Mouse (Mus musculus) hindbrain, embryonic 14.5 days (tissue): ENCODE data around the gene Troap. TPM values are rescaled to one million over a fixed set of nuclear protein-coding genes. Genes with fewer than 3 reads are reported as not detected.
A peak's percentile ranks its signal among the peaks of the same experiment; 100 is the strongest.

ENCODE experiments used
- ATAC-seq: fragments of 200-750 bp; cut with Nextera tagmentation; 2 replicates; pipeline ENCODE4 v1.8.0; 2017; ENCODE audit warnings: moderate number of reproducible peaks, mild to moderate bottlenecking, moderate TSS enrichment, moderate library complexity; ENCODE audit not compliant: low FRiP score
- DNase-seq: peaks from one replicate; pipeline ENCODE4 v3.0.0-alpha.2; 2015; ENCODE audit warnings: low spot score
- H3K27ac ChIP-seq: fragments of 300-500 bp; sonication (generic); 2 replicates; pipeline ENCODE4 v1.5.1; 2014; ENCODE audit warnings: mild to moderate bottlenecking, moderate library complexity
- H3K27me3 ChIP-seq: fragments of 300-500 bp; sonication (generic); 2 replicates; pipeline ENCODE4 v1.6.1; 2014; ENCODE audit warnings: mild to moderate bottlenecking, low read length, mixed read lengths; ENCODE audit not compliant: control insufficient read depth, insufficient read depth
- H3K36me3 ChIP-seq: fragments of 300-500 bp; sonication (generic); replicated peaks from 2 replicates; pipeline ENCODE4 v1.6.1; 2014; ENCODE audit not compliant: control insufficient read depth, insufficient read depth
- H3K4me1 ChIP-seq: fragments of 300-500 bp; sonication (generic); replicated peaks from 2 replicates; pipeline ENCODE4 v1.6.1; 2014; ENCODE audit warnings: antibody characterized with exemption, low read length, mixed read lengths; ENCODE audit not compliant: control insufficient read depth, insufficient read depth
- H3K4me2 ChIP-seq: fragments of 300-500 bp; sonication (generic); replicated peaks from 2 replicates; pipeline ENCODE4 v1.6.1; 2014; ENCODE audit warnings: mild to moderate bottlenecking, moderate library complexity
- H3K4me3 ChIP-seq: fragments of 300-500 bp; sonication (generic); replicated peaks from 2 replicates; pipeline ENCODE4 v1.5.1; 2014; ENCODE audit warnings: mild to moderate bottlenecking, low read length
- H3K9ac ChIP-seq: fragments of 300-500 bp; sonication (generic); 2 replicates; pipeline ENCODE4 v1.6.1; 2014
- H3K9me3 ChIP-seq: fragments of 300-500 bp; sonication (generic); 2 replicates; pipeline ENCODE4 v1.6.1; 2016; ENCODE audit warnings: low read length; ENCODE audit not compliant: control insufficient read depth
- WGBS: fragments of 180-500 bp; shearing (Covaris S2); extraction: QIAGEN DNeasy Blood & Tissue Kit; methylation state at CpG from one replicate; pipeline ENCODE4 v1.1.7; 2014; 5-methylcytosine and 5-hydroxymethylcytosine counted together
- polyA plus RNA-seq: library from polyadenylated mRNA; unstranded; fragments of >200 nt; fragmentation: Nextera tagmentation; extraction: Ambion mirVana; gene quantifications from 2 replicates; pipeline ENCODE4 v1.2.1, GENCODE M21; 2014

The Troap gene
- polyA plus RNA-seq, 1 experiment from 2014 or later: 4.0 TPM

DNA sequence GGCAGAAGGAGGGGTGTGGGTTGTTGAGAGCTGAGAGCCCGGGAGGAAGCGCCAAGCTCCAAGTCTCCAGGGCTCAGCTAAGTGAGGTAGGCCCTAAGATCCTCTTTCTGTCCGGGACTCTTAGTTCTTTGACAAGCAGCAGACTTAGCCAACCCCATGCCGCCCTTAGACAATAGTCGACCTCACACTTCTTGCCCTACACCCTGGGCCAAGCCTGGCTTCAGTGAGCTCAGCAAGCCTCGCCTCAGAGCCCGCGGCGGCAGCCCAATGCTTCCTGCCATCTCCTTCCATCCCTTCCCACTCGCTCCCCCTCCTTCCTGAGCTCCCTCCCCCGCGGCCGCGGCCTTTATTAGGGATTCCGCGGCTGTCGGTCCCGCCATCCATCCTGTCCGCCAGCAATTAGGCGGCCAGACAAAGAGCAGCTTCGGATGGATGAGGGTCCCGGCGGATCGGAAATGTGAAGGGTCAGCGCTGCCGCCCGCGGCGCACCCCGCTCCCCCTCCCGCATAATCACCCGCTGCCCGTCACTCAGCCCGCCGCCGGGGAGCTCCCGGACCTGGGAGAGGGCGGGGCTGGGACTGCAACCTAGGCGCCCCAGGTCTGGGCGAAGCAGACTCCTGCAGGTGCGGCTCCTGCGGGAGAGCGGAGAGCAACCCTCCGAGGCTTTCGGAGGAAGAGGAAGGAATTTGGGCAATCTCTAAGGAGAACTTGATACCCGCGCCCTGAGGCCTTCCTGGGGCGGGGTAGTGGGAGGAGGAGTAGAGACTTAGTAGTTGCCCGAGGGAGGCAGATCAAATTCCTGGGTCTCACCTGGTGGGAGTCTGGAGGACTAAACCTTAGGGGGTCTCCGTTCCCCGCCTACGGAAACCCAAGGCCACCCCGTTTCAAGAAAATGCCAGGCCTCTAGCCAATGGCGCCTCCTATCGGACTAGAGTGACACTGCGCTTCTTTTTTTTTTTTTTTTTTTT, 19.2 kb downstream of the Troap start:
- Histone ChIP-seq H3K4me1 (peaks cover 55% of the 10 kb centered on the region), H3K4me2 (peak overlapping the region; percentile 94), H3K27me3 (peaks cover 70% of the 10 kb centered on the region), H3K27ac (peak overlapping the region; percentile 63), H3K9ac (peak overlapping the region; percentile 57), H3K9me3 (no peaks in the 10 kb centered on the region), H3K36me3 (no peaks in the 10 kb centered on the region), H3K4me3 (peak overlapping the region; percentile 42)
- DNase-seq (peak; percentile 67), ATAC-seq (peak; percentile 46)
- WGBS: 1% methylated on average over 56 of the region's 56 CpGs

- Histone ChIP-seq H3K27me3 (peaks cover 70% of the 10 kb centered on the region), H3K4me1 (peaks cover 51% of the 10 kb centered on the region), H3K36me3 (no peaks in the 10 kb centered on the region), H3K4me2 (peak overlapping the region; percentile 24; the same call in 1 of the 2 replicates), H3K27ac (no peak overlapping the region; the same call in 1 of the 2 replicates), H3K9ac (no peak overlapping the region), H3K9me3 (no peaks in the 10 kb centered on the region), H3K4me3 (no peak overlapping the region)
- DNase-seq (peak; percentile 49), ATAC-seq (peak; percentile 32; the same call in 1 of the 2 replicates)
- 2% methylated on average over 27 of the region's 27 CpGs for WGBS
These were observed 20.4 kb downstream of the Troap start for GRCm38 (mm10) chr15:99094631-99095270.

DNA sequence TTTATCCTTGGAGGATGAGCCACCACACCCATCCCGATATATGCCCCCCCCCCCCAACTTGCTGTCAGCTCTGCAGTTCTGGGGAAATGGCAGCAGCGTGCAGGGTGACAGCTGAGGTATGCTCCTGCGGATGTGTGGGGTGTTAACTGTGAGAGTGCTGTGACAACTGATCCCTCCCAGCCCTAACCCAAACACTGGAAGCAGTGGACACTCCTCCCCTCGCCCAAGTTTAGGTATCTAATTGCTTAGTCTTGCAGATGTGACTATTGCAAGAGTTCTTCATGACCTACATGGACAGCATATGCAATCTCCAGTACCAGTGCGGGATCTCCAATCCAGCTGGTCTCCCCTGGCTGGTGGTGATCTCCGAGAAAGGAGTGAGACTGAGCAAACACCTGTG, 21.0 kb downstream of the Troap start:
- peaks cover 73% of the 10 kb centered on the region for H3K27me3 ChIP-seq
- DNase-seq: no peak
- H3K27ac ChIP-seq: no peak overlapping the region
- H3K4me2 ChIP-seq: no peak overlapping the region
- 5% methylated on average over 6 of the region's 6 CpGs for WGBS
- H3K9ac ChIP-seq: no peak overlapping the region
- no peaks in the 10 kb centered on the region for H3K9me3 ChIP-seq
- no peak overlapping the region for H3K4me3 ChIP-seq
- H3K36me3 ChIP-seq: no peaks in the 10 kb centered on the region
- no peak for ATAC-seq
- H3K4me1 ChIP-seq: peaks cover 51% of the 10 kb centered on the region

DNA sequence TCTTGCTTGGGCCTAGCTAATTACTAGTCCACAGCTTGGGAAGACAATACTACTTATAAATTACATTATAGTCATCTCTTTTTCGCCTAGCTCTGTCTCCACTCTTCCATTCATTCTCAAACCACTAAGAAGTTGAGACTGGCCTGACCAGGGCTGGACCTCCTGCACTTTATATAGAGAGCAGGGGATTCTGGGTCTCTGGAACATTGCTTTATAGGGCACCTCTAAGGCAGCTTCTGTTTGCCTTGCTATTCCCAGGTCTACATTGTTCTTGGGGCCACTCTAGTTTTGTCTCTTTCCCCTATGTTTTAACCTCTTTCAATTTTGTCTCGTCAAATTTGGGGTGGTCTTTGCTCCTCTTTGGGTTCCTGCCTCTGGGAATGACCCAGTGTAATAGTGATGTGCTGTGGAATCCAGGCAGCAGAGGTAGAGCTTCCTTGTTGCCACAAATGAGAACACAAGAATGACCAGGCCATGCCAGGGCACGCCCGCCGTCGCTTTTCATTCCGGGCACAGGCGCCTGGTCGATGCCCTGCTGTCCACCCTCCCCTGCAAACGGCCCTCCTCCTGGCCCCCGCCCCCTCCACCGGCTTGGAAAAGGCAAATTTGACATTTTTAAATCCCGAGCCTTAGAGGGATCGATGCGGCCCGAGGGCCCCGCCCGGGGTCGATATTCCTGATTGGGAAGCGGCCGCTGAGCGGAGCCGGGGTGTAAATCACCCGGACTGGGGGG, 21.9 kb downstream of the Troap start:
- DNase-seq: no peak
- no peak overlapping the region for H3K27ac ChIP-seq
- peaks cover 78% of the 10 kb centered on the region for H3K27me3 ChIP-seq
- peak overlapping the region; percentile 37 for H3K4me3 ChIP-seq
- no peaks in the 10 kb centered on the region for H3K9me3 ChIP-seq
- no peak for ATAC-seq
- peak overlapping the region; percentile 76 for H3K4me2 ChIP-seq
- H3K4me1 ChIP-seq: peaks cover 51% of the 10 kb centered on the region
- H3K9ac ChIP-seq: peak overlapping the region; percentile 49; the same call in 1 of the 2 replicates
- H3K36me3 ChIP-seq: no peaks in the 10 kb centered on the region
- WGBS: 3% methylated on average over 24 of the region's 24 CpGs

DNA sequence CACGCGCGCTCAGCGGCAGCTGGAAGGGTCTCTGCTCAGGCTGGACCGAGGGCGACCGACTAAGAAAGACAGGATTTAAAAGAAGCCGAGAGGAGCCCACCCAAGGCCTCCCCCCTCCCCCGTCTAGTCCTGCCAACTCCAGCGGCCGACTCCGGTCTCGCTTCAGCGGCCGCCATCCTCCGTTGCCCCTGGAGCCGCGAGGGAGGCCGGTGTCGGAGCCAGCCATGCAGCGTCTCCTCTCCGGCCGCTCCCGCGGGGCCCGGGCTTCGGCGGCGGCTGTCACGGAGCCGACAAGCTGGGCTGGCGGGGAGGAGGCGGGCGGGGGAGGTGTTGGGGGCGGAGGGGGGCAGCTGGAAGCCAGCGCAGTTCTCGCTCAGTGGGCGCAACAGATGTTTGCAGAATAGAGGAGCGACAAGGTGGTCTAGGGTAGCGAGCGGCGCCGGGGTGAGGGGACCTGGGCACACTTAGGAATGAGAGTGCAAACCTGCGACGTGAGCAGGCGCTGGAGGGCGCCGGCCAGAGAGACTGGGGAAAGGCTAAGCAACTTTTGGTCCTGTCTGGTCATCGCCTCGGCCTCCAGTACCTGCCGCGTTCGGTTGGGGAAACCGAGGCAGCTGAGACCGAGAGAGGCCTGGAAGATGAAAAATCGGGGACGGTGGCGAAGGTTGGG, 22.6 kb downstream of the Troap start:
- no peak for DNase-seq
- H3K4me1 ChIP-seq: peaks cover 51% of the 10 kb centered on the region

DNA sequence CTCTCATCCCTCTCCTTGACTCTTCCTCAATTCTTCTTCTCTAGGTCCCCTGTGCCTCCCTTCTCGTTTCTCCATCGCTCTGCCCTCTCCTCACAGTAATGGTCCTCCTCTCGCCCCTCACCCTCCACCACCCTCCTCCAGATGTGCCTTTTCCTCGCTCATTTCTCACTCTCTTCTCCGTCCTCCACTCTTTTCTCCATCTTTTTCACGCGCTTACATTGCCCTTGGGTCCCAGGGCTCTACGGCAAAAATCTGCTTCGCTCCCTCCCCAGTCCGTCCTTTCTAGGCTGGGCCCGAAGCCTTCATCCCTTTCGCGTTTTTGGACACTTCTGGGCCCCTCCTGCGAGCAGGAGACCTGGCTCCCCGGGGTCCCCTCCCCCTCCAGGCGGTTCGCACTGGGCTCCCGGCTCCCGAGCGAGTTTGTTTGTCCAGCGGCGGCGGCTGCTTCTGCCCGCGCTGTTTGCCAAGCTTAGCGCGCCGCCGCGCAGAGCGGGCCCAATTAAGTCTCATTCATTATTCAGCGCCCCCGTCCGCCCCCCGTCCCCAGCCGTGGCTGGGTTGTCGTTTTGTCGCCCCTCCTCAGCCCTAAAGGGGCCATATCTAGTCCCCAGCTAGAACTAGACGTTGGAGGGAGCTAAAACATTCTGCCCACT, 23.6 kb downstream of the Troap start:
- no peaks in the 10 kb centered on the region for H3K9me3 ChIP-seq
- no peak for ATAC-seq
- peaks cover 74% of the 10 kb centered on the region for H3K27me3 ChIP-seq
- peak overlapping the region; percentile 37 for H3K4me3 ChIP-seq
- H3K9ac ChIP-seq: 0 out of 2 replicates have a peak overlapping the region, but pooled peaks have one; percentile 49
- peak overlapping the region; percentile 76 for H3K4me2 ChIP-seq
- under 1% methylated on average over 39 of the region's 39 CpGs for WGBS
- H3K4me1 ChIP-seq: peaks cover 50% of the 10 kb centered on the region
- H3K27ac ChIP-seq: no peak overlapping the region
- no peaks in the 10 kb centered on the region for H3K36me3 ChIP-seq
- DNase-seq: no peak

More for the DNA sequence above, 22.6 kb downstream of the Troap start:
- no peaks in the 10 kb centered on the region for H3K36me3 ChIP-seq
- under 1% methylated on average over 45 of the region's 58 CpGs for WGBS
- peaks cover 80% of the 10 kb centered on the region for H3K27me3 ChIP-seq
- H3K4me2 ChIP-seq: peak overlapping the region; percentile 76
- peak overlapping the region; percentile 49; the same call in 1 of the 2 replicates for H3K9ac ChIP-seq
- no peak overlapping the region for H3K27ac ChIP-seq
- no peak for ATAC-seq
- no peaks in the 10 kb centered on the region for H3K9me3 ChIP-seq
- H3K4me3 ChIP-seq: peak overlapping the region; percentile 37

DNA sequence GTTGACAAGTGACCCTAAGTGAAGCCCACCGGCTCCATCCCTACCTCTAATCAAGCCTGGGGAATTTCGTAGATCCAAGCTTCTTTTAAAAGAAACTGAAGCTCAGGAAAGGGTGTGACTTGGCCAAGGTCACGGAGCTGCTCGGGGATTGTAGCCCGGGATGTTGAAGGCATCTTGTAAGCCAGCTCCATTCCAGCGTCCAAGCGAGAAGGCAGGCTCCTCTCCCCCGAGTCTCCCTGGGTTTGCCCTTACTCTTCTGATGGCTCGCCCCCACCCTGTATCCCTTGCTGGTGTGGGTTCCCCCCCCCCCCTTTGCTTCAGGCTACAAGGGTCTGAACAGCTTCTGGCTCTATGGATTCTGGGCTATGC, 24.1 kb downstream of the Troap start:
- Histone ChIP-seq H3K9ac (no peak overlapping the region), H3K4me2 (peak overlapping the region; percentile 76), H3K36me3 (no peaks in the 10 kb centered on the region), H3K4me3 (peak overlapping the region; percentile 37), H3K4me1 (peaks cover 45% of the 10 kb centered on the region), H3K27ac (no peak overlapping the region), H3K27me3 (peaks cover 73% of the 10 kb centered on the region), H3K9me3 (no peaks in the 10 kb centered on the region)
- no peak for ATAC-seq
- under 1% methylated on average over 9 of the region's 9 CpGs for WGBS
- no peak for DNase-seq

GRCm38 (mm10) chr15:99099139-99099556, 24.8 kb downstream of the Troap start:
- WGBS: 1% methylated on average over 15 of the region's 15 CpGs
- Histone ChIP-seq H3K27ac (no peak overlapping the region), H3K36me3 (no peaks in the 10 kb centered on the region), H3K4me3 (no peak overlapping the region), H3K27me3 (peaks cover 68% of the 10 kb centered on the region), H3K9me3 (no peaks in the 10 kb centered on the region), H3K4me2 (peak overlapping the region; percentile 6; the same call in 1 of the 2 replicates), H3K9ac (no peak overlapping the region), H3K4me1 (peaks cover 39% of the 10 kb centered on the region)
- ATAC-seq (peak; percentile 38; the same call in 1 of the 2 replicates), DNase-seq (peak; percentile 73)
